8 mouse cellular contexts compared by ENCODE assay signal in genomic region chr19:42517957-42518619, GRCm38 (mm10). TPM values are rescaled to one million over a fixed set of nuclear protein-coding genes. Genes with fewer than 3 reads are reported as not detected.
DNase-seq lines count a peak whose midpoint lies in the region; ATAC-seq and TF ChIP-seq lines count a peak whose summit lies in the region.

No protein-coding gene starts in this region.

- H3K27me3 ChIP-seq in heart, embryonic 11.5 days (ENCODE audit: control insufficient read depth, insufficient read depth, low read length), result peaks cover 12% of the 10 kb centered on the region; the same call in 1 of the 2 replicates
- H3K27me3 ChIP-seq in G1E (ENCODE audit: insufficient read depth, low read length), result peaks cover 12% of the 10 kb centered on the region
- no peaks in the 10 kb centered on the region for H3K27me3 ChIP-seq in forebrain, postnatal 0 days (ENCODE audit: insufficient read depth, low read length)

- no peak for ATAC-seq in heart, embryonic 11.5 days (replicated peaks; ENCODE audit: insufficient number of reproducible peaks, low FRiP score, low TSS enrichment)
- no peak for ATAC-seq in G1E (ENCODE audit: extremely low read depth, insufficient number of reproducible peaks, low FRiP score, poor library complexity, severe bottlenecking)
- peak; percentile 59 for ATAC-seq in forebrain, postnatal 0 days

- no peak overlapping the region for H3K27ac ChIP-seq in heart, embryonic 11.5 days (ENCODE audit: low read depth, low read length)
- H3K27ac ChIP-seq in forebrain, postnatal 0 days (ENCODE audit: low read depth, low read length), result peak overlapping the region; percentile 66
- no peak overlapping the region for H3K27ac ChIP-seq in macrophage

- no peak for TF ChIP-seq CTCF in G1E (IDR thresholded peaks at IDR 0.05; ENCODE audit: low read depth, low read length)
- no peak for TF ChIP-seq CTCF in forebrain, postnatal 0 days (IDR thresholded peaks at IDR 0.05; ENCODE audit: low read depth)

- peaks cover 7% of the 10 kb centered on the region for H3K4me1 ChIP-seq in heart, embryonic 11.5 days (ENCODE audit: control insufficient read depth, insufficient read depth, low read length)
- H3K4me1 ChIP-seq in G1E (ENCODE audit: insufficient read depth, low read depth, low read length), result peaks cover 28% of the 10 kb centered on the region
- peaks cover 5% of the 10 kb centered on the region for H3K4me1 ChIP-seq in forebrain, postnatal 0 days (ENCODE audit: insufficient read depth)

- 25% methylated on average over 24 of the region's 24 CpGs for WGBS in heart, embryonic 11.5 days (ENCODE audit: insufficient replicate concordance)
- 29% methylated on average over 24 of the region's 24 CpGs for WGBS in forebrain, postnatal 0 days
- 19% methylated on average over 21 of the region's 24 CpGs for WGBS in macrophage (ENCODE audit: missing documents)

- peak overlapping the region; percentile 93; the same call in 1 of the 2 replicates for H3K9ac ChIP-seq in heart, embryonic 11.5 days (ENCODE audit: low read depth, low read length)
- H3K9ac ChIP-seq in forebrain, postnatal 0 days, result peak overlapping the region; percentile 77

- H3K4me2 ChIP-seq in heart, embryonic 11.5 days, result peak overlapping the region; percentile 85
- H3K4me2 ChIP-seq in forebrain, postnatal 0 days (ENCODE audit: low read depth), result peak overlapping the region; percentile 74

- no peak for DNase-seq in heart, postnatal 4 days
- DNase-seq in G1E (ENCODE audit: low spot score), result peak; percentile 2
- DNase-seq in forebrain, postnatal 0 days, result no peak
- DNase-seq in spleen, adult 12 weeks (ENCODE audit: low spot score), result no peak
- DNase-seq in Muller cell, postnatal 12 days (ENCODE audit: inconsistent ontology term), result no peak
- no peak for DNase-seq in layer of hippocampus, adult 9-11 months

- H3K4me3 ChIP-seq in heart, embryonic 11.5 days (ENCODE audit: low read depth, low read length), result peak overlapping the region; percentile 93
- H3K4me3 ChIP-seq in G1E (ENCODE audit: low read depth, low read length), result peak overlapping the region; percentile 81
- H3K4me3 ChIP-seq in forebrain, postnatal 0 days (ENCODE audit: low read depth, low read length), result peak overlapping the region; percentile 96
- peak overlapping the region; percentile 64 for H3K4me3 ChIP-seq in macrophage (ENCODE audit: inconsistent target)

- no peaks in the 10 kb centered on the region for H3K9me3 ChIP-seq in heart, embryonic 11.5 days (replicated peaks; ENCODE audit: control insufficient read depth, low read length)
- no peaks in the 10 kb centered on the region for H3K9me3 ChIP-seq in G1E (replicated peaks)
- no peaks in the 10 kb centered on the region for H3K9me3 ChIP-seq in forebrain, postnatal 0 days (ENCODE audit: low read length)

- peaks cover 44% of the 10 kb centered on the region for H3K79me2 ChIP-seq in macrophage (ENCODE audit: inconsistent target)

- H3K36me3 ChIP-seq in heart, embryonic 11.5 days (ENCODE audit: control insufficient read depth, insufficient read depth, low read length), result no peaks in the 10 kb centered on the region
- H3K36me3 ChIP-seq in G1E (replicated peaks), result peaks cover 8% of the 10 kb centered on the region
- H3K36me3 ChIP-seq in forebrain, postnatal 0 days (ENCODE audit: insufficient read depth), result no peaks in the 10 kb centered on the region
- H3K36me3 ChIP-seq in macrophage (ENCODE audit: inconsistent target), result no peaks in the 10 kb centered on the region

RNA-seq across cellular contexts. Expression of gene R3hcc1l, which starts 0.5 kb away (rescaled TPM):
- polyA plus RNA-seq in heart, embryonic 11.5 days (2014; fragmentation: Nextera tagmentation; extraction: Ambion mirVana), result 13.1 and 17.7 TPM in 2 replicates
- 10 to 100 TPM; 17.7 to 18.0 TPM for total RNA-seq in heart, postnatal 4 days (2021)
- total RNA-seq in G1E (2014; fragmentation: Nextera tagmentation) (27.0 and 46.5 TPM in 2 replicates), G1E (2017) (26.9 and 32.3 TPM in 2 replicates)
- polyA plus RNA-seq in G1E (2012) (1.3 and 1.7 TPM in 2 replicates), macrophage (2018) (23.8 to 42.0 TPM (median 33.8 TPM) in 3 replicates)
- total RNA-seq in forebrain, postnatal 0 days (2014; rRNA removed), result 10.7 and 11.9 TPM in 2 replicates
- polyA plus RNA-seq in forebrain, postnatal 0 days (2015; fragmentation: Nextera tagmentation; extraction: Ambion mirVana), result 9.1 and 10.9 TPM in 2 replicates
- total RNA-seq in macrophage (2018; cell fraction: chromatin; rRNA removed), result 100 to 1,000 TPM in 13 of 26 experiments, 10 to 100 TPM in 13; 64.3 to 363 (median 99.7) TPM
- 10 to 100 TPM; 20.2 to 48.6 (median 25.5) TPM for total RNA-seq in macrophage (2018; cell fraction: cytosol; rRNA removed)
- total RNA-seq in macrophage (2018; cell fraction: nucleus; rRNA removed), result 100 to 1,000 TPM in 1 of 26 experiments, 10 to 100 TPM in 25; 28.5 to 103 (median 63.8) TPM
